Mouse (Mus musculus): ENCODE results near the gene Tomt.

Gene Tomt

GRCm38 (mm10) chr7:101900331-101901097 lies 5.6 kb downstream of the Tomt start:
- no peak for DNase-seq

- peak; percentile 97 to 98 for DNase-seq
These were observed 9.8 kb downstream of the Tomt start for GRCm38 (mm10) chr7:101896104-101897066.

- no peak for DNase-seq
These were observed 10.5 kb downstream of the Tomt start for GRCm38 (mm10) chr7:101895695-101896094.

- no peak for DNase-seq
These were observed 17.7 kb downstream of the Tomt start for GRCm38 (mm10) chr7:101888460-101888859.

GRCm38 (mm10) chr7:101886274-101886673 lies 19.9 kb downstream of the Tomt start:
- DNase-seq, result no peak

GRCm38 (mm10) chr7:101884160-101884559 lies 22.0 kb downstream of the Tomt start:
- no peak for DNase-seq

- DNase-seq, result no peak
These were observed 23.6 kb downstream of the Tomt start for GRCm38 (mm10) chr7:101882413-101883154.

GRCm38 (mm10) chr7:101880855-101881254 lies 25.3 kb downstream of the Tomt start:
- no peak for DNase-seq

GRCm38 (mm10) chr7:101875978-101876377 lies 30.2 kb downstream of the Tomt start:
- DNase-seq, result no peak

GRCm38 (mm10) chr7:101871296-101871695 lies 34.9 kb downstream of the Tomt start:
- DNase-seq, result no peak

- DNase-seq, result no peak
These were observed 35.5 kb downstream of the Tomt start, which contains the start of gene Folr1 for GRCm38 (mm10) chr7:101870629-101871028. Folr1 (minus strand) TSS chr7:101870788.

- no peak for DNase-seq
These were observed 37.0 kb downstream of the Tomt start for GRCm38 (mm10) chr7:101869163-101869500.

- no peak for DNase-seq
These were observed 37.7 kb downstream of the Tomt start for GRCm38 (mm10) chr7:101868241-101869162.

- DNase-seq, result no peak
These were observed 38.7 kb downstream of the Tomt start for GRCm38 (mm10) chr7:101867482-101867881.

- no peak for DNase-seq
These were observed 39.5 kb downstream of the Tomt start for GRCm38 (mm10) chr7:101866491-101867265.

- DNase-seq, result no peak
These were observed 42.7 kb downstream of the Tomt start, which contains the start of gene Anapc15 for GRCm38 (mm10) chr7:101863415-101863814. Anapc15 (plus strand) TSS chr7:101863715.

- no peak for DNase-seq
These were observed 43.9 kb downstream of the Tomt start for GRCm38 (mm10) chr7:101862291-101862690.

- DNase-seq, result no peak
These were observed 45.2 kb downstream of the Tomt start for GRCm38 (mm10) chr7:101860978-101861377.

GRCm38 (mm10) chr7:101858362-101858761 lies 47.8 kb downstream of the Tomt start:
- peak; percentile 48 to 49 for DNase-seq

- no peak for DNase-seq
These were observed 49.1 kb downstream of the Tomt start, which contains the start of gene Folr2 for GRCm38 (mm10) chr7:101857094-101857493. Folr2 (minus strand) TSS chr7:101857194.

GRCm38 (mm10) chr7:101853816-101854215 lies 52.3 kb downstream of the Tomt start:
- DNase-seq, result no peak
